Mouse (Mus musculus) heart, postnatal 0 days (tissue): Measurements from ENCODE around the gene Pcbp2. TPM values are rescaled to one million over a fixed set of nuclear protein-coding genes. Genes with fewer than 3 reads are reported as not detected.

Source experiments
- ATAC-seq: fragments of 200-750 bp; cut with Nextera tagmentation; 2 replicates; pipeline ENCODE4 v1.8.0; 2017; ENCODE audit warnings: low read depth, moderate number of reproducible peaks, moderate library complexity; ENCODE audit not compliant: insufficient read depth
- DNase-seq: peaks from one replicate; pipeline ENCODE4 v3.0.0-alpha.2; 2016; ENCODE audit warnings: low spot score
- H3K27ac ChIP-seq: fragments of 300-500 bp; sonication (generic); 2 replicates; pipeline ENCODE4 v1.5.1; 2014; ENCODE audit warnings: low read depth, mild to moderate bottlenecking
- H3K27me3 ChIP-seq: fragments of 300-500 bp; sonication (generic); 2 replicates; pipeline ENCODE4 v1.6.1; 2014; ENCODE audit warnings: low read length, mixed read lengths; ENCODE audit not compliant: control insufficient read depth, insufficient read depth
- H3K36me3 ChIP-seq: fragments of 300-500 bp; sonication (generic); replicated peaks from 2 replicates; pipeline ENCODE4 v1.6.1; 2014; ENCODE audit warnings: low read length, mixed read lengths; ENCODE audit not compliant: control insufficient read depth, insufficient read depth
- H3K4me1 ChIP-seq: fragments of 300-500 bp; sonication (generic); 2 replicates; pipeline ENCODE4 v1.6.1; 2014; ENCODE audit warnings: antibody characterized with exemption; ENCODE audit not compliant: control insufficient read depth, insufficient read depth
- H3K4me2 ChIP-seq: fragments of 300-500 bp; sonication (generic); 2 replicates; pipeline ENCODE4 v1.6.1; 2014; ENCODE audit warnings: low read depth, mild to moderate bottlenecking, low read length, moderate library complexity
- H3K4me3 ChIP-seq: fragments of 300-500 bp; sonication (generic); 2 replicates; pipeline ENCODE4 v1.5.1; 2014; ENCODE audit warnings: low read depth, low read length
- H3K9ac ChIP-seq: fragments of 300-500 bp; sonication (generic); replicated peaks from 2 replicates; pipeline ENCODE4 v1.6.1; 2014; ENCODE audit warnings: low read depth, low read length, mixed read lengths
- H3K9me3 ChIP-seq: fragments of 300-500 bp; sonication (generic); replicated peaks from 2 replicates; pipeline ENCODE4 v1.6.1; 2016; ENCODE audit warnings: low read length; ENCODE audit not compliant: control insufficient read depth
- CTCF ChIP-seq: IDR thresholded peaks from 2 replicates; pipeline ENCODE4 v1.5.1; 2016; ENCODE audit warnings: antibody characterized with exemption, control low read depth, low read depth
- EP300 ChIP-seq: IDR thresholded peaks from 2 replicates; pipeline ENCODE4 v1.6.1; 2016; ENCODE audit warnings: antibody characterized with exemption, low read depth
- WGBS: fragments of 180-500 bp; shearing (Covaris S2); extraction: QIAGEN DNeasy Blood & Tissue Kit; methylation state at CpG from one replicate; pipeline ENCODE4 v1.1.7; 2014; 5-methylcytosine and 5-hydroxymethylcytosine counted together
- polyA plus RNA-seq: library from polyadenylated mRNA; unstranded; fragments of >200 nt; fragmentation: Nextera tagmentation; extraction: Ambion mirVana; gene quantifications from 2 replicates; pipeline ENCODE4 v1.2.1, GENCODE M21; 2015
- total RNA-seq: library from RNA; depleted of rRNA; stranded (reverse); fragments of >200 nt; gene quantifications from 2 replicates; pipeline ENCODE4 v1.2.3, GENCODE M21; 2014; ENCODE audit warnings: low replicate concordance

The Pcbp2 gene
- total and polyA plus RNA-seq, 2 experiments from 2014 or later, result 118 to 221 TPM

- no peak for ATAC-seq
- peak overlapping the region; percentile 56; the same call in 1 of the 2 replicates for H3K9ac ChIP-seq
Measured at GRCm38 (mm10) chr15:102459381-102459780, 11.0 kb upstream of the Pcbp2 start.

GRCm38 (mm10) chr15:102459847-102460246 is 10.5 kb upstream of the Pcbp2 start:
- Histone ChIP-seq H3K36me3 (no peaks in the 10 kb centered on the region; the same call in 1 of the 2 replicates), H3K9me3 (no peaks in the 10 kb centered on the region), H3K27me3 (no peaks in the 10 kb centered on the region), H3K27ac (peak overlapping the region; percentile 77), H3K4me2 (peak overlapping the region; percentile 79), H3K4me3 (peak overlapping the region; percentile 57), H3K9ac (peak overlapping the region; percentile 56; the same call in 1 of the 2 replicates), H3K4me1 (peaks cover 16% of the 10 kb centered on the region; the same call in 1 of the 2 replicates)
- no peak for ATAC-seq
- TF ChIP-seq CTCF, result no peak
- no peak for TF ChIP-seq EP300
- DNase-seq, result no peak
- 47% methylated on average over 5 of the region's 5 CpGs for WGBS

More at GRCm38 (mm10) chr15:102459381-102459780, 11.0 kb upstream of the Pcbp2 start:
- WGBS, result 35% methylated on average over 6 of the region's 6 CpGs
- H3K36me3 ChIP-seq, result no peaks in the 10 kb centered on the region; the same call in 1 of the 2 replicates
- peak overlapping the region; percentile 57 for H3K4me3 ChIP-seq
- H3K4me2 ChIP-seq, result peak overlapping the region; percentile 79
- no peak for DNase-seq
- peak overlapping the region; percentile 77 for H3K27ac ChIP-seq
- H3K27me3 ChIP-seq, result no peaks in the 10 kb centered on the region
- H3K9me3 ChIP-seq, result no peaks in the 10 kb centered on the region
- TF ChIP-seq EP300 (no peak), CTCF (no peak)
- H3K4me1 ChIP-seq, result peaks cover 16% of the 10 kb centered on the region; the same call in 1 of the 2 replicates

GRCm38 (mm10) chr15:102460409-102460808 is 9.9 kb upstream of the Pcbp2 start:
- no peaks in the 10 kb centered on the region; the same call in 1 of the 2 replicates for H3K36me3 ChIP-seq
- no peaks in the 10 kb centered on the region for H3K9me3 ChIP-seq
- DNase-seq (no peak), ATAC-seq (no peak)
- no peaks in the 10 kb centered on the region for H3K27me3 ChIP-seq
- 0 out of 2 replicates have a peak overlapping the region, but pooled peaks have one; percentile 11 for H3K9ac ChIP-seq
- 0 out of 2 replicates have a peak overlapping the region, but pooled peaks have one; percentile 22 for H3K27ac ChIP-seq
- 71% methylated on average over 12 of the region's 12 CpGs for WGBS
- TF ChIP-seq EP300, result no peak
- TF ChIP-seq CTCF, result no peak
- H3K4me3 ChIP-seq, result peak overlapping the region; percentile 57; the same call in 1 of the 2 replicates
- H3K4me1 ChIP-seq, result peaks cover 16% of the 10 kb centered on the region; the same call in 1 of the 2 replicates
- H3K4me2 ChIP-seq, result peak overlapping the region; percentile 79

- WGBS, result 36% methylated on average over 4 of the region's 4 CpGs
- Histone ChIP-seq H3K9me3 (no peaks in the 10 kb centered on the region), H3K9ac (0 out of 2 replicates have a peak overlapping the region, but pooled peaks have one; percentile 11), H3K36me3 (no peaks in the 10 kb centered on the region; the same call in 1 of the 2 replicates), H3K27me3 (no peaks in the 10 kb centered on the region), H3K4me2 (peak overlapping the region; percentile 79; the same call in 1 of the 2 replicates), H3K4me1 (peaks cover 16% of the 10 kb centered on the region; the same call in 1 of the 2 replicates), H3K4me3 (no peak overlapping the region), H3K27ac (no peak overlapping the region)
- ATAC-seq (no peak), DNase-seq (peak; percentile 30)
- TF ChIP-seq EP300 (no peak), CTCF (no peak)
Measured at GRCm38 (mm10) chr15:102460971-102461370, 9.4 kb upstream of the Pcbp2 start.

GRCm38 (mm10) chr15:102461430-102462075 is 8.8 kb upstream of the Pcbp2 start:
- H3K4me2 ChIP-seq, result no peak overlapping the region
- no peaks in the 10 kb centered on the region; the same call in 1 of the 2 replicates for H3K36me3 ChIP-seq
- DNase-seq (no peak), ATAC-seq (no peak)
- H3K4me3 ChIP-seq, result no peak overlapping the region
- H3K27me3 ChIP-seq, result no peaks in the 10 kb centered on the region
- H3K27ac ChIP-seq, result no peak overlapping the region
- WGBS, result 78% methylated on average over 9 of the region's 9 CpGs
- TF ChIP-seq EP300, result no peak
- no peak for TF ChIP-seq CTCF
- H3K4me1 ChIP-seq, result peaks cover 16% of the 10 kb centered on the region; the same call in 1 of the 2 replicates
- no peak overlapping the region for H3K9ac ChIP-seq
- H3K9me3 ChIP-seq, result no peaks in the 10 kb centered on the region
